Comparison of ENCODE assay signal across 19 mouse cellular contexts in genomic region chr16:34113150-34113549, GRCm38 (mm10).
"Had no signal": no experiment of that assay in that cellular context is flagged by ENCODE, and none has a peak within 500 bp of the region (broad histone marks: within the 10 kb centered on the region; RNA-seq: fewer than 3 reads in every experiment).

No protein-coding gene starts in this region.

- H3K4me3 ChIP-seq: gastrocnemius, adult 2 months; heart, embryonic 10.5 days; heart, embryonic 12.5 days; hindbrain, embryonic 10.5 days; hindbrain, embryonic 12.5 days; intestine, embryonic 15.5 days; left cerebral cortex, adult 2 months; limb, embryonic 10.5 days; limb, embryonic 12.5 days; liver, embryonic 13.5 days; liver, embryonic 15.5 days had no signal

- H3K4me1 ChIP-seq: hindbrain, embryonic 10.5 days; hindbrain, embryonic 12.5 days; intestine, embryonic 15.5 days had no signal

- H3K9ac ChIP-seq: heart, embryonic 12.5 days; hindbrain, embryonic 12.5 days; hindbrain, embryonic 14.5 days; intestine, embryonic 15.5 days; limb, embryonic 12.5 days; liver, embryonic 13.5 days; liver, embryonic 15.5 days had no signal

- H3K27me3 ChIP-seq: heart, embryonic 12.5 days; hindbrain, embryonic 12.5 days; intestine, embryonic 15.5 days; liver, embryonic 13.5 days; liver, embryonic 15.5 days had no signal

- H3K27ac ChIP-seq: gastrocnemius, adult 2 months; hindbrain, embryonic 12.5 days; hindbrain, embryonic 14.5 days; intestine, embryonic 15.5 days; kidney, postnatal 0 days; left cerebral cortex, adult 2 months; limb, embryonic 10.5 days; limb, embryonic 12.5 days; liver, embryonic 13.5 days; liver, embryonic 15.5 days had no signal

- H3K36me3 ChIP-seq: heart, embryonic 10.5 days; intestine, embryonic 15.5 days; limb, embryonic 10.5 days; limb, embryonic 12.5 days; liver, embryonic 13.5 days; liver, embryonic 15.5 days had no signal

- ATAC-seq: hindbrain, embryonic 16.5 days; inflammation-experienced regulatory T-cells, adult 6 months had no signal

- DNase-seq: kidney, adult 18-20 months; kidney, adult 8-10 months; kidney, postnatal 14 days; liver, embryonic 13.5 days had no signal

- H3K4me2 ChIP-seq: heart, embryonic 12.5 days; hindbrain, embryonic 12.5 days; hindbrain, embryonic 14.5 days; intestine, embryonic 15.5 days; limb, embryonic 12.5 days; liver, embryonic 11.5 days; liver, embryonic 13.5 days; liver, embryonic 15.5 days had no signal

- H3K9me3 ChIP-seq: heart, embryonic 10.5 days; heart, embryonic 12.5 days; hindbrain, embryonic 10.5 days; hindbrain, embryonic 12.5 days; intestine, embryonic 15.5 days; limb, embryonic 10.5 days; limb, embryonic 12.5 days; liver, embryonic 13.5 days; liver, embryonic 15.5 days had no signal
